Mouse (Mus musculus): ENCODE results near the gene Prkn. TPM values are rescaled to one million over a fixed set of nuclear protein-coding genes. Genes with fewer than 3 reads are reported as not detected.

The Prkn gene
- total RNA-seq, 4 experiments from 2014 or later, result 12.0 to 26.3 (median 18.2) TPM

- DNase-seq, result no peak
Measured at GRCm38 (mm10) chr17:11290183-11290582, 450.0 kb downstream of the Prkn start.

GRCm38 (mm10) chr17:11303116-11303515 lies 462.9 kb downstream of the Prkn start:
- peak; percentile 5 for DNase-seq

GRCm38 (mm10) chr17:11309843-11310242 lies 469.7 kb downstream of the Prkn start:
- DNase-seq, result no peak

- DNase-seq, result no peak
Measured at GRCm38 (mm10) chr17:11314163-11314562, 474.0 kb downstream of the Prkn start.

GRCm38 (mm10) chr17:11315675-11316074 lies 475.5 kb downstream of the Prkn start:
- no peak for DNase-seq

- DNase-seq, result no peak
Measured at GRCm38 (mm10) chr17:11318946-11319345, 478.8 kb downstream of the Prkn start.

- DNase-seq, result no peak
Measured at GRCm38 (mm10) chr17:11319666-11320360, 479.6 kb downstream of the Prkn start.

GRCm38 (mm10) chr17:11332081-11332480 lies 491.9 kb downstream of the Prkn start:
- DNase-seq, result no peak

- DNase-seq, result no peak
Measured at GRCm38 (mm10) chr17:11333741-11334140, 493.6 kb downstream of the Prkn start.

- no peak for DNase-seq
Measured at GRCm38 (mm10) chr17:11336156-11336555, 496.0 kb downstream of the Prkn start.

GRCm38 (mm10) chr17:11340368-11340767 lies 500.2 kb downstream of the Prkn start:
- DNase-seq, result no peak

- no peak for DNase-seq
Measured at GRCm38 (mm10) chr17:11346310-11346709, 506.1 kb downstream of the Prkn start.

- DNase-seq, result peak; percentile 25
Measured at GRCm38 (mm10) chr17:11352778-11353552, 512.8 kb downstream of the Prkn start.

GRCm38 (mm10) chr17:11353553-11353945 lies 513.4 kb downstream of the Prkn start:
- DNase-seq, result no peak

- no peak for DNase-seq
Measured at GRCm38 (mm10) chr17:11354348-11354747, 514.2 kb downstream of the Prkn start.

GRCm38 (mm10) chr17:11375461-11375860 lies 535.3 kb downstream of the Prkn start:
- no peak for DNase-seq

- DNase-seq, result no peak
Measured at GRCm38 (mm10) chr17:11383364-11383962, 543.3 kb downstream of the Prkn start.

GRCm38 (mm10) chr17:11385246-11385645 lies 545.1 kb downstream of the Prkn start:
- DNase-seq, result no peak

- DNase-seq, result peak; percentile 21
Measured at GRCm38 (mm10) chr17:11392622-11393294, 552.6 kb downstream of the Prkn start.

GRCm38 (mm10) chr17:11394607-11395006 lies 554.4 kb downstream of the Prkn start:
- no peak for DNase-seq

- DNase-seq, result peak; percentile 77
Measured at GRCm38 (mm10) chr17:11397678-11398077, 557.5 kb downstream of the Prkn start.

GRCm38 (mm10) chr17:11402225-11402875 lies 562.2 kb downstream of the Prkn start:
- DNase-seq, result no peak
